Mouse (Mus musculus): ENCODE results near the gene Paics. TPM values are rescaled to one million over a fixed set of nuclear protein-coding genes. Genes with fewer than 3 reads are reported as not detected.
"Not testable (repeated sequence)": the region's sequence is repeated elsewhere in the genome, so short reads cannot be mapped to it uniquely, and the experiment has no call there.

Gene Paics
- total RNA-seq (2022) = 100 to 1,000 TPM in 1 of 4 experiments, 10 to 100 TPM in 3; 92.1 to 101 (median 97.4) TPM

- peak; percentile 95 to 96 for DNase-seq (ENCODE audit: low spot score in 2 of 2)
Measured at GRCm38 (mm10) chr5:76951106-76952027, at the start of gene Paics, which contains the start of gene Ppat. TSS of gene Paics (plus strand) at chr5:76951307. TSS of gene Ppat (minus strand) at chr5:76951578.

- no peak for DNase-seq (ENCODE audit: low spot score in 2 of 2)
Measured at GRCm38 (mm10) chr5:76902131-76902530, 49.0 kb upstream of the Paics start.

GRCm38 (mm10) chr5:76904713-76905404 is 46.2 kb upstream of the Paics start:
- no peak for DNase-seq (ENCODE audit: low spot score in 2 of 2)

- DNase-seq (ENCODE audit: low spot score in 2 of 2) = peak; percentile 89 to 95
Measured at GRCm38 (mm10) chr5:76905405-76906154, 45.5 kb upstream of the Paics start, which contains the start of gene Aasdh. TSS of gene Aasdh (minus strand) at chr5:76905514.

GRCm38 (mm10) chr5:76906155-76906499 is 45.0 kb upstream of the Paics start:
- DNase-seq (ENCODE audit: low spot score in 2 of 2) = no peak

GRCm38 (mm10) chr5:76910807-76911206 is 40.3 kb upstream of the Paics start:
- no peak for DNase-seq (ENCODE audit: low spot score in 2 of 2)

GRCm38 (mm10) chr5:76912522-76912921 is 38.6 kb upstream of the Paics start:
- not testable (repeated sequence) for DNase-seq (ENCODE audit: low spot score in 2 of 2)

GRCm38 (mm10) chr5:76922833-76923232 is 28.3 kb upstream of the Paics start:
- DNase-seq (ENCODE audit: low spot score in 2 of 2) = no peak

- peak in 1 of 2 experiments; percentile 51 for DNase-seq (ENCODE audit: low spot score in 2 of 2)
Measured at GRCm38 (mm10) chr5:76923428-76923827, 27.7 kb upstream of the Paics start.

- no peak for DNase-seq (ENCODE audit: low spot score in 2 of 2)
Measured at GRCm38 (mm10) chr5:76924296-76924695, 26.8 kb upstream of the Paics start.

GRCm38 (mm10) chr5:76928124-76928832 is 22.8 kb upstream of the Paics start:
- peak in 1 of 2 experiments; percentile 34 for DNase-seq (ENCODE audit: low spot score in 2 of 2)

GRCm38 (mm10) chr5:76929180-76929877 is 21.8 kb upstream of the Paics start:
- no peak for DNase-seq (ENCODE audit: low spot score in 2 of 2)

GRCm38 (mm10) chr5:76939717-76940116 is 11.4 kb upstream of the Paics start:
- no peak for DNase-seq (ENCODE audit: low spot score in 2 of 2)

- DNase-seq (ENCODE audit: low spot score in 2 of 2) = no peak
Measured at GRCm38 (mm10) chr5:76941975-76942374, 9.1 kb upstream of the Paics start.

GRCm38 (mm10) chr5:76942505-76942904 is 8.6 kb upstream of the Paics start:
- no peak for DNase-seq (ENCODE audit: low spot score in 2 of 2)

- no peak for DNase-seq (ENCODE audit: low spot score in 2 of 2)
Measured at GRCm38 (mm10) chr5:76944965-76945677, 6.0 kb upstream of the Paics start.

- DNase-seq (ENCODE audit: low spot score in 2 of 2) = no peak
Measured at GRCm38 (mm10) chr5:76945678-76946033, 5.5 kb upstream of the Paics start.

GRCm38 (mm10) chr5:76947142-76947541 is 4.0 kb upstream of the Paics start:
- no peak for DNase-seq (ENCODE audit: low spot score in 2 of 2)

- DNase-seq (ENCODE audit: low spot score in 2 of 2) = no peak
Measured at GRCm38 (mm10) chr5:76947758-76948157, 3.3 kb upstream of the Paics start.
